Mouse (Mus musculus): ENCODE data around the gene Abhd16a.

Abhd16a gene

GRCm38 (mm10) chr17:35060071-35060470 lies 29.0 kb upstream of the Abhd16a start:
- peak in 1 of 2 experiments; percentile 25 for DNase-seq

GRCm38 (mm10) chr17:35060737-35061297 lies 28.2 kb upstream of the Abhd16a start:
- no peak for DNase-seq

- DNase-seq = no peak
Measured at GRCm38 (mm10) chr17:35061299-35061698, 27.8 kb upstream of the Abhd16a start.

- no peak for DNase-seq
Measured at GRCm38 (mm10) chr17:35063466-35063865, 25.6 kb upstream of the Abhd16a start.

GRCm38 (mm10) chr17:35064378-35064877 lies 24.6 kb upstream of the Abhd16a start:
- no peak for DNase-seq

- DNase-seq = no peak
Measured at GRCm38 (mm10) chr17:35064951-35065947, 23.8 kb upstream of the Abhd16a start, which contains the start of gene Ly6g6c. TSS of gene Ly6g6c (plus strand) at chr17:35065388.

- no peak for DNase-seq
Measured at GRCm38 (mm10) chr17:35066084-35066483, 23.0 kb upstream of the Abhd16a start, which contains the start of gene Mpig6b. TSS of gene Mpig6b (minus strand) at chr17:35066184.

GRCm38 (mm10) chr17:35068213-35068914 lies 20.7 kb upstream of the Abhd16a start:
- DNase-seq = no peak

- DNase-seq = peak; percentile 51 to 62
Measured at GRCm38 (mm10) chr17:35070556-35071229, 18.4 kb upstream of the Abhd16a start.

GRCm38 (mm10) chr17:35071454-35071853 lies 17.6 kb upstream of the Abhd16a start:
- DNase-seq = no peak

GRCm38 (mm10) chr17:35074097-35074496 lies 15.0 kb upstream of the Abhd16a start:
- DNase-seq = peak; percentile 27 to 32

GRCm38 (mm10) chr17:35076507-35077176 lies 12.4 kb upstream of the Abhd16a start, which contains the start of gene Ly6g6e:
TSS of gene Ly6g6e (plus strand) at chr17:35076902.
- DNase-seq = no peak

GRCm38 (mm10) chr17:35077285-35077684 lies 11.8 kb upstream of the Abhd16a start:
- DNase-seq = no peak

- DNase-seq = no peak
Measured at GRCm38 (mm10) chr17:35077786-35078233, 11.3 kb upstream of the Abhd16a start, which contains the start of gene Ly6g6d. TSS of gene Ly6g6d (minus strand) at chr17:35078065.

GRCm38 (mm10) chr17:35079778-35080177 lies 9.3 kb upstream of the Abhd16a start:
- no peak for DNase-seq

GRCm38 (mm10) chr17:35080248-35080647 lies 8.8 kb upstream of the Abhd16a start:
- no peak for DNase-seq

GRCm38 (mm10) chr17:35080710-35081109 lies 8.4 kb upstream of the Abhd16a start:
- no peak for DNase-seq

GRCm38 (mm10) chr17:35082841-35083576 lies 6.1 kb upstream of the Abhd16a start:
- no peak for DNase-seq

- DNase-seq = no peak
Measured at GRCm38 (mm10) chr17:35083929-35084497, 5.0 kb upstream of the Abhd16a start.

GRCm38 (mm10) chr17:35085208-35085865 lies 3.7 kb upstream of the Abhd16a start, which contains the start of gene Ly6g6f:
TSS of gene Ly6g6f (minus strand) at chr17:35085610.
- DNase-seq = no peak
